Mouse (Mus musculus): ENCODE results near the gene Denr. TPM values are rescaled to one million over a fixed set of nuclear protein-coding genes. Genes with fewer than 3 reads are reported as not detected.

Denr gene
- polyA plus RNA-seq (2012; rRNA removed) = 75.0 and 82.4 TPM in 2 replicates

DNA sequence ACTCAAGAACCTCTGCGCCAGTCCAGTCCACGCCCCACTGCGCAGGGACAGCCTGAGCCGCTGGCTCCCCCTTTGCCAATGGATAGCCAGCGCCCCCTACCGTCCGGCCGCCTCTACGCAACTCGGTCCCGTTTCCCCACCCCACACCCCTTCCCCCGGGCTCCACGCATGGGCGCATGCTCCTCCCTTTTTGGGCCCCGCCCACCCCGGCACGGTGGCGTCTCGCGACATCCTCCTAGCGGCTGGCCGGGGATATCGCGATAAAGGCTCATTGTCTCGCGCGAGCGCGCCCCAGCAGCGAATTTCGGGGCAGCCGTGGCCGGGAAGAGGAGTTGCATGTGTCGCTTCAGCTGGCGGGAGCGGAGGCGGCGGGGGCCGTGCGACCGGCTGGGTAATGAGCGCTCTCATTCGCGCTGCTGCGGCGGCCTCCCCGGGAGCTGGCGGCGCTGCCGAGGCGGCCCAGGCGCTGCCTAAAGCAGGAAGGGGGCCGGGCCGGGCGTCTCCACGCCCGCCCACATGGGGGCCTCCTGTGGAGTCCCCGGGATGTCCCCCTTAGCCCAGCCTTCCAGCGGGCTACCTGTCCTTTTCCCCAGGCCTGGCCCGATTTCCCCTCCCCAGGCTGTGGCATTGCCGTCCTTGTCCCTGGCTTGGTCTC is at the start of gene Denr:
Gene Denr, plus strand, starts transcription at position 200 of the 655 bp plus-strand sequence.

DNA sequence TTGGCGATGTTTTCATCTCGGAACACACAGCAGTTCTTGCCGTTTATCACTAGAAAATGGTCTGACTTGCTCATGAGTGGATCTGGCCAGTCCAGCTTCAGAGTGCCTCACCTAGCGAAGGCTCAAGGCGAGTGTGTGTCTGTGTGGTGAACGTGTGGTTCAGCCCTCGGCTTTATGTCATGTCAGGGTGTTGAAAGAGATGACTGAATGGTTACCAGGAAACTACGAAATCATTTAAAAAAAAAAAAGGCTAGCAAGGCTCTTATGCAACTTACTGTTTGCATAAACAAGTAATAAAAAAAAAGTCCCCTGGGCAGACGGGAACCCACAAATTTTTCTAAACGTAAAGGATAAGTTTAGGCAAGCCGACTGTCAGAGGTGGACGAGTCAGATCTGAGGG is 41.6 kb upstream of the Denr start, which contains the start of gene Hcar2:
Gene Hcar2, minus strand, starts transcription at position 135 of the 400 bp plus-strand sequence.

GRCm38 (mm10) chr5:123879928-123880327 is 27.0 kb upstream of the Denr start, which contains the start of gene Hcar1:
Gene Hcar1 (minus strand): TSS chr5:123880020.

GRCm38 (mm10) chr5:123927118-123927517 is 20.1 kb downstream of the Denr start, which contains the start of gene Gm43518:
Gene Gm43518 (plus strand): TSS chr5:123927418.

GRCm38 (mm10) chr5:123930508-123930989 is 23.6 kb downstream of the Denr start, which contains the start of gene Ccdc62:
Gene Ccdc62 (plus strand): TSS chr5:123930679.

GRCm38 (mm10) chr5:123973299-123974178 is 66.6 kb downstream of the Denr start, which contains the start of gene Hip1r:
Gene Hip1r (plus strand): TSS chr5:123973628.

Other genes with a start within 250 kb of the Denr start
- gene Clip1, start 222.6 kb upstream of the Denr start, polyA plus RNA-seq (2012; rRNA removed) = 82.7 and 86.3 TPM in 2 replicates
- gene Zcchc8, start 186.1 kb upstream of the Denr start, polyA plus RNA-seq (2012; rRNA removed) = 85.6 and 91.2 TPM in 2 replicates
- 136 and 152 TPM in 2 replicates for gene Rsrc2, start 157.8 kb upstream of the Denr start, polyA plus RNA-seq (2012; rRNA removed)
- gene Kntc1, start 157.5 kb upstream of the Denr start, polyA plus RNA-seq (2012; rRNA removed) = 16.6 and 19.0 TPM in 2 replicates
- 0.07 and 0.31 TPM in 2 replicates for gene Hcar2, start 41.7 kb upstream of the Denr start, polyA plus RNA-seq (2012; rRNA removed)
- 0.32 and 0.34 TPM in 2 replicates for gene Hcar1, start 27.2 kb upstream of the Denr start, polyA plus RNA-seq (2012; rRNA removed)
- 1.7 and 3.1 TPM in 2 replicates for gene Gm43518, start 20.2 kb downstream of the Denr start, polyA plus RNA-seq (2012; rRNA removed)
- gene Ccdc62, start 23.5 kb downstream of the Denr start, polyA plus RNA-seq (2012; rRNA removed) = 6.9 and 7.0 TPM in 2 replicates
- 21.5 and 22.6 TPM in 2 replicates for gene Hip1r, start 66.5 kb downstream of the Denr start, polyA plus RNA-seq (2012; rRNA removed)
- 75.9 and 94.4 TPM in 2 replicates for gene Vps37b, start 125.1 kb downstream of the Denr start, polyA plus RNA-seq (2012; rRNA removed)
- 5.8 and 6.3 TPM in 2 replicates for gene Abcb9, start 188.6 kb downstream of the Denr start, polyA plus RNA-seq (2012; rRNA removed)
- 34.7 and 38.1 TPM in 2 replicates for gene Ogfod2, start 205.1 kb downstream of the Denr start, polyA plus RNA-seq (2012; rRNA removed)
- 88.9 and 93.8 TPM in 2 replicates for gene Arl6ip4, start 208.9 kb downstream of the Denr start, polyA plus RNA-seq (2012; rRNA removed)

Measured in central nervous system, embryonic 14 days (tissue).